Mouse (Mus musculus) CD4-positive helper T cell, adult 2 months (primary cell): Measurements from ENCODE around the gene Mrpl41.

Source experiments
- DNase-seq: peaks from one replicate; pipeline ENCODE4 v3.0.0-alpha.2; 2012; ENCODE audit warnings: low read depth, missing footprints, low spot score

Mrpl41 gene

GRCm38 (mm10) chr2:24935057-24935796 is 39.7 kb downstream of the Mrpl41 start, which contains the start of gene Arrdc1:
Gene Arrdc1, minus strand, starts transcription at chr2:24935252.
- DNase-seq: peak; percentile 99

- no peak for DNase-seq
Observed at GRCm38 (mm10) chr2:24934441-24934963, 40.4 kb downstream of the Mrpl41 start.

- no peak for DNase-seq
Observed at GRCm38 (mm10) chr2:24929593-24929992, 45.3 kb downstream of the Mrpl41 start.

- DNase-seq: no peak
Observed at GRCm38 (mm10) chr2:24929119-24929518, 45.8 kb downstream of the Mrpl41 start.

- DNase-seq: no peak
Observed at GRCm38 (mm10) chr2:24927810-24928479, 47.0 kb downstream of the Mrpl41 start.

- no peak for DNase-seq
Observed at GRCm38 (mm10) chr2:24926965-24927358, 47.9 kb downstream of the Mrpl41 start.

GRCm38 (mm10) chr2:24926345-24926964 is 48.4 kb downstream of the Mrpl41 start:
- DNase-seq: no peak

GRCm38 (mm10) chr2:24925284-24925683 is 49.6 kb downstream of the Mrpl41 start:
- DNase-seq: no peak
